Mouse (Mus musculus): ENCODE results near the gene Sulf2.

Gene Sulf2

DNA sequence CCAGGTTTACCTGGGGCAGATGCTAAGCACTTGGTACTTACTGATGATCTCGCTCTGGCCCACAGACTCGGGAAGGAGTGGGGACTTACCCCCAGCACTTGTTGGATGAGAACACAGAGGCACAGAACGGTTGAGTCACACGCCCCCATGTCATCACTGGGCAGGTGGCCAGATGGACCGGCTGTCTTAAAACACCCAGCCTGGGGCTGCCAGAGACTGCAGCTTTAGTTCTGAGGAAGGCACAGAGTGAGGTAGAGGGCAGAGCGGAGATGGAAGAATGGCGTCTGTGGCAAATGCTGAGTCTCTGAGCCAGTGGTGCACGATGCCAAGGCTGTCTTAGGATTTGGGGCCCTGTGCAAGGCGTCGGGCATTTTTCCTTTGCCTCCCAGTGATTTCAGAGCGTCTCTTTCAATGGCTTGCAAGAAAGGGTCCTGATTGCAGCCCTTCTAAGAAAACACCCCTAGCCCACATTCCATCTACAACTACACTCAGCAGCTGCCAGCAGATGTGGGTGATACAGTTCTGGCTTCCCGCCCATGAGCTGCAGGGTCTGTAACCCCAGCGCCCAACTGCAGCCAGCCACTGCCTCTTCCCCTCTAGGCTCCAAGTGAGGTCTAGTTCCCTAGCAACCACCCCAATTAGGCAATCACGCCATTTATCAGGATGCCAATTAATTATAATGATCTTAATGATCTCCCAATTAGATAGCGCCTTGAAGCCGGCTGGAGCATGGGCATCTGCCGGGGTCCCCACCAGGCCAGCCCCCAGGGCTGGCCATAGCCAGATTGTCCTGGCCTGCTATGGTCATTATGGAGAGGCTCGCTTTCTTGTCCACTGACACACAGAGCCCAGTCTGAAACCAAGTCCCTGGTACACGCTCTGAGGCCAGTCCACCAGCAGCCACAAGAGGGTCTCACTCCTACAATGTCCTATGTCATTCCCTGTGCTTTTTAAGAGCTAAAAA, 3.7 kb downstream of the Sulf2 start:
- in situ Hi-C loops (cut with MboI; ENCODE audit: unreplicated experiment in 2 of 2): no loop called here

DNA sequence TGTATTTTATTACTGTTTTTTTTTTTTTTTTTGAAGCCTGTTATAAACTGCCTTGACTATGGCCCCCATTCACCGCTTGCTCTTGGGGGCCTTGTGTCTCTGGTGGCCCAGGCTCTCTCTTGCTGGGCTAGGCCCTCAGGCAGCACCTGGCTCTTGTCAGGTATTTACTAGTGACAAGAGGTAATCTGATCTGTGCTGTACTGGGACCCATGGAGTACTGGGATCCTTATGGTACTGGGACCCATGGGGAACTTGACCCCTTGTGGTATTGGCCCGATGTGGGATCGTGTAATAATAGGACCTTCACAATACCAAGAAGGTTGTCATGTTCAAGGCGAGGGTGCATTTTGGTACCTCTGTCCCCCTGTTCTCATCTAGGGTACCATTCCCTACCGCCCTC, 4.9 kb downstream of the Sulf2 start:
- in situ Hi-C loops (cut with MboI; ENCODE audit: unreplicated experiment in 2 of 2): no loop called here

DNA sequence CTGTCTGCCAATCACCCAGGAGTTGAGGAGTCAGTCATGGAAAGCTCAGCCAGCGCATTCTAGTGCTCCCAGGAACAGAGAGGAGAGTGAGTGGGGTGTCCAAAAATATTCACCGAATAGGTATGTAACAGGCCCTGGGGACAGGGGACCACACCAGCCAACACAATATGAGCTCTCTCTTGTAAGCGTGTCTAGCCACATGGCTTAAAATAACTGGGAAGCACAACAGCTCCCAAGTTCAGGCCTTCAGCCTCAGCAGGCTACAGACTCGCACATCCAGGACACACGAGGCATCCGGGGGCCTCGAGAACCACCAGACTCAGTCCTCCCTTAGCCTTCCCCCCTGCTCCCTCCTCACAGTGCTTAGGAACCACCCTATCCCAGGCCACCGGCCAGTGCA, 6.0 kb downstream of the Sulf2 start:
- in situ Hi-C loops (cut with MboI; ENCODE audit: unreplicated experiment in 2 of 2): no loop called here

DNA sequence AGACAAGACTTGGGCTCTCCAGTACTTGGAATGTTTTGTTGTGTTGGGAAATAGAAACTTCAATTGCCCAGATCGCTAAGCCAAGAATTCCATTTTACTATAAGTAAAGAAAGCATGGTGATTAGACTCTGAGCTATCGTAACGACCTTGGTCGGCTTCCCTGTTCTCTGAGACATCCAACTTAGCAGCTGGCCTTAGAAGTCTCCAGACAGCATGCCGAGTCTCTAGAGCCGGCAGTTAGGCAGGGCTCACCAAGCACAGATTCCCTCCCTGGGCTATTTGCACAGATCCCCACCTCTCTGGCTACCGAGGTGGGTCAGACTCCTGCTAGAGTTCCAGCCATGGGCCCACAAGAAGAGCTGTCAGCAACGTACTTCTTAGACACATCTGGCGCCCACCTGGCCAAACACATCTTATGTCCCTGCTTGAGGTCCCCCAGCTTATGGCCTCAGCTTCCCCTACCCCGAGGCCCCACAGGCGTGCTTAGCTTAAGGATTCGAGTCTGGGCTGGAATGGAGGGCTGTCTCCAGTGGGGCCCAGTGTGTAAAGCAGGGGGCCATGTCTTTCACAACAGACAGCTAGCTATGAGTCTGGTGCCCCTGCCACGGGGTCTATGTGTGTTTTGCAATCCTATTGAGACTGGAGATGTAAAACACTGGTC, 6.7 kb downstream of the Sulf2 start:
- in situ Hi-C loops (cut with MboI; ENCODE audit: unreplicated experiment in 2 of 2): no loop called here

DNA sequence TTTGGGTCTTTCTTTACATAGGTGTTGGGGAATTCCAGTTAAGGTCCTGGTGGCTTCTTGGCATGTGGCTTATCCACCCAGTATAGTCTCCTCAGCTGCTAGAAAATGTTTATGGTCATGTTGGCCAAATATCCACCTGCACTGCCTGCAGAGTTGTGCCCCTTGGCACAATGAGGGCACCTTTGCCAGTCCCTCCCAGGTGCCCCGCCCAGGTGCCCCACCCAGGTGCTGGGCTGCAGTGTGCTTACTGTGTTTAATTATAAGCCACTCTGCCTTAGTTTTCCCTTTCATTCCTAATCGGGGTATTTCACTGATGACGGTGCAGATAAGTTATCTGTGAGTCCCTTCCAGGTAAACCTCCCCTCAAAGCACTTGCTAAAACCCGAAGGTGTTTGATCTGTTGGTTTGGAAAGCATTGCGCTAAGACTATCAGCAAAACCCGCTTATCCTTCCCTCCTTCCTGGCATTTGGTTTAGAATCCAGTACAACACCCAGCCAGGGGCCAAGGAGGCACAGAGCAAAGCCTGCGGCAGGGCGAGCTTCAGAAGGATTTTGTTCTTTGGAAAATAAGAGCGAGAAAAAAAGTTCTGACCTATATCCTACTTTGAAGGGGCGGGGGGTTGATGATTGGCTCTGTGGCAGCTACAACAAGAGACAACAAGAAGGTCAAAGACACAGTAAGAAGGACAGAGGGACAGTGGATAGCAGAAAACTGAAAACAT, 7.4 kb downstream of the Sulf2 start:
- in situ Hi-C loops (cut with MboI; ENCODE audit: unreplicated experiment in 2 of 2): no loop called here

DNA sequence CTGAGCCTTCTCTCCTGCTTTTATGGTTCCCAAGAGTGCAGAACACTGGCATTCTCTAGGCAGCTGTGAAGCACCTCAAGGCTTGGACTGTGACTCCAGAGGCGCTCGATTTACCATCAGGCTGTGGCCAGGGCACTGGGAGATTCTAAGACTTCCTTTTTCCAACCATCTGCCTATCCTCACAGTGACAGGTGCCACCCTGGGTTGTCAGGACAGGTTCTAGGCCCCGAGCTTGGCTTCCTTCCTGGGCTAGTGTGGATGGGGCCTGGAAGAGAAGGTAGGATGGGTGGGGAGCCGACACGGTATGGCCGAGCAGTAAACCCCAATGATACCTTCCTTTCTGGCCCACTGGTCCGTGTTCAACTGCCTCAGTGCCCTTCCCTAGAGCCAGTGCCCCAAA, 9.0 kb downstream of the Sulf2 start:
- in situ Hi-C loops (cut with MboI; ENCODE audit: unreplicated experiment in 2 of 2): no loop called here

DNA sequence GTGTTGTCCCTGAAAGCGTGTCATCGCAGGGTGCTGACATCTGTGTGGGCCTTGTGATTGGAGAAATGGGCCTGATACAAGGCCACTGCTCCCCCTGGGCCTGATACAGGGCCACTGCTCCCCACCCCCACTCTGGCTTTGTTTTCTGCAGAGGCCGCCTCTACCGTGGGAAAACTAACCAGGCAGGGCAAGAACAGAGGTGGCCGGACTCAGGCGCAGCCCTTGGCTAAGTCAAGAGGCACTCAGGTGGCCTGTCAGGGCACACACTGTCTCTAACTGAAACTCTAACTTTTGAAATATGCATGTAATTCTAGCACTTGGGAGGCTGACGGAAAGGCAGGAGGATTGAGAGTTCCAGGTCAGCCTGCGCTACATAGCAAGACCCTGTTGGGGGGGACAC, 10.4 kb downstream of the Sulf2 start:
- in situ Hi-C loops (cut with MboI; ENCODE audit: unreplicated experiment in 2 of 2): no loop called here

DNA sequence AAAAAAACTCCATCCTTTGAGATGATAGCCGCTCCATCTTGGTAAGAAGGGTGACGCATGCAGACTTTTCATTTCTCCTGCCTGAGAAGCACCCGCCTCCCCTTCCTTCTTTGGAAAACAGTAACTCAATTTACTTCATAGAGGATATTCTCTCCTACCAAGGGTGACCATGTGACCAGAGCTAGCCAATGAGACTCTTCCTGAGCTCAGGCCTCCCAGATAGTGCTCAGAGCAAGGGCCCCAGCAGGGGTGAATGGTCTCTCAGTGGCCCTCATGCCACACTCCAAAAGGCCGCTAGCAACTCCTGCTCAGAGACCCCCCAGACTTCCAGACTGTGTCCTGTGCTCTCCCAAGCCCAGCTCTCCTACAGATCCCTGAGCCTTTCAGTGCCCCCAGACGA, 11.6 kb downstream of the Sulf2 start:
- in situ Hi-C loops (cut with MboI; ENCODE audit: unreplicated experiment in 2 of 2): no loop called here

DNA sequence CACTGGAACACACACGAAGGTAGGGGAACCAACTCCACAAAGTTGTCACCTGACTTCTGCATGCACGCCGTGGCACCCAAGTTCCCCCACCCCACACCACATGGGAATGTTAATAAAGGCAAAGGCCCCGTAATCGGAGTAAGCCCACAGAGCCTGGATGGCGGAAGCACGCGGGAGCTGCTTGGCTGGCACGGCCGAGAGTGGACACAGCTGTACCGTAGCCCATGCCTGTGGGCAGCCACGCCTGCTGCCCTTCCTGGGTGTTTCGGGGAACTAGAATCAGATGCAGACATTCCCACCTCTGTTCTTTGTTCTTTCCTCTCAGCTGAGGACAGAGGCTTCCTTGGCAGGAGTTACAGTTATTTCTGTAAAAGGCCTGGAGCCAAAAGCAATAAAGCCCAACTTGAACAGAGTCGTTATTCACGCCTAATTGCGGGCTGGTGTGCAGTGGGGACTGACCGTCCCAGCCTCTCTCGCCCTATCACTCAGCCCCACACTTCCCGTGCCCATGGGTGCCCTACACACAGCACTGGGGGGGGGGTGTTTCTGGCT, 12.8 kb downstream of the Sulf2 start:
- in situ Hi-C loops (cut with MboI; ENCODE audit: unreplicated experiment in 2 of 2): no loop called here

DNA sequence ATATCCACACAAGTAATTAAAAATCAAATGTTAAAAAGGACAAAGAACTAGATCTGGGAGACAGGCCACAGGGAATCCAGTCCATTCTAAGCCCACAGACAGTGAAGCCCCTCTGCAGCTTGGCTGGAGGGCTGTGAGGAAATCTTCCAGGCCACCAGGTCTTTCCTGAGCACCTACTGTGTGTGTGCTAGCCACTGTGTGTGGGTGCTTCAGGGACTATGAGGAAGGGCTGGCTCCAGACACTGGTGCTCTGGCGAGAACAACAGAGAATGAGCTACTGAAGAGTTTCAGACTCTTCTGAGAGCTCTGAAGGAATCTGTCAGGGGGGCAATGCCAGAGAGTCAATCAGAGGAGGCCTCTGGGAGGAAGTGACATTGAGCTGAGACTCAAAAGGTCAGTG, 13.6 kb downstream of the Sulf2 start:
- in situ Hi-C loops (cut with MboI; ENCODE audit: unreplicated experiment in 2 of 2): no loop called here

DNA sequence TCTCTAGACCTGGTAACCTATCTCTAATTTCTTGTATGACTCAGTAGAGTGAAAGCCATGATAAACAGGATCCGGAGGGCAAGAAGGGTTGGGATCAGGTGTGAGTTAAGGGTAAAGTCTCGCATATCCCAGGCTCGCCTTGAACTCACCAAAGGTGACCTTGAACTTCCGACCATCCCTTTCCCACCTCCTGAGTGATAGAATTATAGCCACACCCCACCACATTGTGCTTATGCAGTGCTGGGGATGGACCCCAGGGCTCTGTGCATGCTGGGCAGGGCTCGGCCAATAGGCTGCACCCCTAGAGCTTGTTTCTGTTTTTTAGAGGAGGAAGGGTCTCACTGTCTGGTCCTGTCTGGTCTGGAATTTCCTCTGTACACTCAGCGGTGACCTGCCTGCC, 14.4 kb downstream of the Sulf2 start:
- in situ Hi-C loops (cut with MboI; ENCODE audit: unreplicated experiment in 2 of 2): no loop called here

DNA sequence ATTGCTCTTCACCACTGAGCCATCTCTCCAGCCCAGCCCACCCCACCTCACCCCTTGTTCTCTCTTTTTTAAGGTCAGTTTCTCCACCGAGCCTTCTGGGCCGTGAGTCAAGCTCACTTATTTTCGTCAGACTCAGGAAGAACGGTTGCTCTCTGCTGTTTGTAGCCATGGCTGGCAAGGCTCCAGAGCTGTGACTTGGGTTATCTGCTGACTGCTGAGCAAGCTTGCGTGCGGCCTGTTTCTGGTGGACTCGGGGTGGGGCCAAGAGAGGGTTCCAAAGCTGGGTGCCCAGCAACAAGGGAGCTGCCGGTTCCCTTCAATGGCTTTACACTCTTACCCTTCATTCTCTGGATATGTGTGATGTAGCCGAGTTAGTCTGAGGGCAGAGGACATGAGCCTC, 15.0 kb downstream of the Sulf2 start:
- in situ Hi-C loops (cut with MboI; ENCODE audit: unreplicated experiment in 2 of 2): no loop called here

DNA sequence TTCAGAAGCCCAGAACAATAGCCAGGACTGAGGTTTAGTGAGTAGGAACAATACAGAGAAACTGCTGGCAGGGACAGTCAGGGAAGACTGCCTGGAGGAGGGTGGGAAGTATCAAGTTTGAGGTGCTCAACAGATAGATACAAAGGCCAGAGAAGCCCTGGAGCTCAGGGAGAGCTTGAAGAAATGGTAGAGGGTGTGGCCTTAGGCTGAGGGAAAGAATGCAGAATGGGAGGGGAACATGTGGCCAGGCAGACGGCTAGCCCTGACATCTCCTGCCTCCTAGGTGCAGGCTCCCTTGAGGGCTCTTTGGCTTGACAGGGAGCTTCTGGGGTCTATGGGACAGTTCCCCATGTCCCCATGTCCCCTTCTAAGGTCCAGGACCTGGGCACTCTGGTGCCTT, 17.2 kb downstream of the Sulf2 start:
- in situ Hi-C loops (cut with MboI; ENCODE audit: unreplicated experiment in 2 of 2): no loop called here

DNA sequence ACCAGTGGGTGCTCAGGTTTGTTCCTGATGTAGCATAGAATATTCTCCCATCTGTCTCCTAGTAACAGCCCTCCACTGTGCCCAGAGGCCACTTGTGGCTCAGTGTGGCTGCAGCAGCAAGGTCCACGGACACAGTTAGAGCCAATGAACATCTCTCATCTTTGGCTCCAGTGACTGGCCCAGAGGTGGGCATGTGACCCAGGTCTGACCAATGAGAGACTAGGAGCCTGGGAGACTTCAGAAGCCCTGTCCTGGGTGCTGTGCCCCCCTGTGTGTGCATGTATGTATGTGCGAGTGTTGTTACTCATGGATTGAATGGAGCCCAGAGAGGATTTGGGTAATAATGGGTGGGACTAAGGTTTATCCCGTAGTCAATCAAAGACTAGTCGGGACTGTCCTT, 18.0 kb downstream of the Sulf2 start:
- in situ Hi-C loops (cut with MboI; ENCODE audit: unreplicated experiment in 2 of 2): no loop called here

DNA sequence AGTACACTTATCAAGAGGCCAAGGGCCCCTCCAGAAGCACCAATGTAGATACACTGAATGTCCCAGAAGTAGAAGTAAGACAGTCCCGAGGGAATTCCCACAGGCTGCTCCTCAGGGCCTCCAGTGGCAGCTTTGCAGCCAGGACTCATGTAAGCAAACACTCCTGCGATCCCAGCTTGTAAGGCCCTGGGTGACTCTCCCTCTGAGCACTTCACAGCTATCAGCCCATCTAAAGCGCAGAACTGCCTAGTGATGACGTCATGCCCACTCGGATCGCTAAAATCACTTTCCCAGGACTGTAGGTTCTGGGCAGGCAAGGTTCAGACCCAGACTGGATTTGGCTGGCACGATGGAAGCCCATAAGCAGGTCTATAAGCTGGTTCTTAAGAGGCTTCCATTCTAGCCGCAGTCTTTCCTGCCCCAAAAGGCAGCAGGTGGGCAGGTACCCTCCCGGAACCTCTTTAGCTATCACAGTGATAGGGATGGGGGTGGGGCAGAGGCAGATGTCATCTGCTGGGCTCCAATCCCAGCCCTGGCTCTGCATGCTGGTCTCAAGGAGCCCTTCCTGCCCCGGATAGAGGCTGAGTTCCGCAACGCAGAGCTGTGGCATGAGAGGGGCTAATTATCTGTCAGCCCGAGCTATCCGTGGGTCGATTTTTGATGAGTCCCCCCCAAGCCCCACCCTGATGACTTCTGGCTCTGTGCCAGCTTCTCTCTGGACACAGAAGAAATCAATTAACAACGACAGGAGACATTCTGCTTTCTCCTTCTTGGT, 19.6 kb downstream of the Sulf2 start:
- in situ Hi-C loops (cut with MboI; ENCODE audit: unreplicated experiment in 2 of 2): no loop called here

DNA sequence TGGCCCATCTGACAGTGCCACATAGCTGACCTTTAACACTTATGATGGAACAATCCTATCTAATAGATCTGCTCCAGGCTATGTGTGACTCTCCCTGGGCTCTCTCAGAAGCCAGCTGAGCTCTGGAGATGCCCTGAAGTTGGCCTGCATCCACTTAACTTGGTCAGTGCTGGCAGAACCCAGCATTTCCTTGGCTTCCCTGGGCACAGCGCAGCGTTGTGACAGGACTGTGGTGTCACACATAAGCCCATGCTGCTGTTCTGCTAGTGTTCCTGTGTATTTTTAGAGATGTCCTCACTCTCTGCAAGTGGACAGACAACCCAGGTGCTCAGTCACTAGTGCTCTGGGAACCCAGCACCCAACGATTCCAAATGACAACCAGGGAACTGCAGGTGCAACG, 26.7 kb downstream of the Sulf2 start:
- in situ Hi-C loops (cut with MboI; ENCODE audit: unreplicated experiment in 2 of 2): no loop called here

DNA sequence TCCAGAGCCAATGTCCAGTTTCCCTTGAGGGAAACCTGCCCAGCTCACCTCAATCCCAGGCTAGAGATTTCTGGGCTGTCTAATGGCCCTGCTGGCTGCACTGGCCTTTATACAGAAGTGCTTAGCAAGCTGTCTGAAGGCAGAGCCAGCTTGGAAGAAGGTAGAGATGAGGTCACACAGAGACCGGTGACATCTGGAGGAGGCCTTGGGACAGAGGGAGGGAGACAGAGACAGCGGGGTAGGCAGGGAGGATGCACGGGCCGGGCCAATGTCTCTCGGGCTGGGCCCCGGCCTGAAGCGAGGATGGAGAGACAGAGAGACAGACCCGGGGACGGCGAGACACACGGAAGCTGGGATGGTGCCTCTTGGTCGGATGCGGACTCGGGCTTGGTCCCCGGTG, 27.4 kb downstream of the Sulf2 start:
- in situ Hi-C loops (cut with MboI; ENCODE audit: unreplicated experiment in 2 of 2): no loop called here

DNA sequence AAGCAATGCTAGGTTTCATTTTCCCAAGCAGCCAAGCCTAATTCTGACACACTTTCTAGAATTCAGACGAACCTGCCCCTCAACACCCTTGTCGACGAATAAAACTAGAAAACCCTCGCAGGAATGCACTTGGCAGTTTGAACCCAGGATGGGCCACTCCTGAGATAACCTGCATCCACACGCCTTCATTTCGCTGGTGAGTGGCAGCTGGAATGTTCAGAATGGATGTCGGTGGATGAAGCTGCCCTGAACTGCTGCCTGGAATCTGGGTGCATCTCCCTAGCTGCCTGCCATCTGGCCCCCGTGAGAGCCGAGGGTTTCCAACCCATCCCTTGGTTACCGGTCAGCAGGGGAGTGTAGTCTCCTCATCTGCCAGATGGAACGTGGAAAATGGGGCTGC, 29.1 kb downstream of the Sulf2 start:
- in situ Hi-C loops (cut with MboI; ENCODE audit: unreplicated experiment in 2 of 2): no loop called here

DNA sequence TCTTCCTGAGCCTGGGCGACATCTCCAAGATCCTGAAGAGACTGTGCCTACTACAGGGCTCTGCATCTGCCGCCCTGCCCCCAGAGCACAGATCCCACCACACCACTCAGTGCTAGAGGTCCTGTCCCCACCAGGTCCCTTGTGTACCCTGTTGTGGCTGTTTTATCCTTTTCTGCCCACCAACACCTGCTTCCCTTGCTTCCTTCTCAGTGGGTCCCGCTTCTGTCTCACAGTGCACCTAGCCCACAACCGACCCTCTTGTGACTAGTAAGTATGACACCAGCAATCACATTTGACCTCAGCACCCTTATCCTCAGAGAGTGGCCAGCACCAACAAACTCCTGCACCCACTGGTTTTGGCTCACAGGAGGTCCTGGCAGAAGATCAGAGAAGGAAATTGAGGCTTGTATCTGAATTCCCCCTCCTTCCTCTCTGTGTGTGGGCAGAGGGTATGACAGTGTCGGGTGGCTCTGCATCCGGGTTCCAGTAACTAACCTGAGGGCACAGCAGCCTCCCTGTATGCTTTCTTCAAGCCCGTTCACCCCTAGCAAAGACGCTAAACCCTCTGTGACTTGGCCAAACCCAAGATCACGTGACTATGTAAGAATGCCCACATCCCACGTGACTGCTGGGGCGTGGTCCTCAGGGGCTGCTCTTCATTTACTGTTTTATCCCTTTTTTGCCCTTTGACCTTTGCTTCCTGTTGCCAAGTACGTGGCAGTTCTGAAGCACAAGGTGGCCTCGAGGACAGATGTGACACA, 29.8 kb downstream of the Sulf2 start:
- in situ Hi-C loops (cut with MboI; ENCODE audit: unreplicated experiment in 2 of 2): no loop called here

DNA sequence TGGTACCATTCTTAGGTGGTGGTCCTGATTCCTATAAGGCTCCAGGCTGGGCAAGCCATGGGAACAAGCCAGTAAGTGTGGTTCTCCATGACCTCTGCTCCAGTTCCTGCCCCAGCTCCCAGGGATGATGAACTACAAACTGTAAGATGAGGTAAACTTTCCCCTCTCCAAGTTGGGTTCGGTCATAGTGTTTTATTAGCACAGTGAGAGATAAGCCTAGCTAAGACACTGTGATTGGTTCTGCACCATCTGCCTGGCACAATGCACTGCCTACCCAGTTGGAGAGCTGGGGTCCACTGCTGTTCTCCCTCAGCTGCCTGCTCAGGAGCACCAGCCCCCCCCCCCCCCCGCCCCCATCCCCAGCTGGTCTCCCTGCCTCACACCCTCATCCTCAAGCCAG, 30.4 kb downstream of the Sulf2 start:
- in situ Hi-C loops (cut with MboI; ENCODE audit: unreplicated experiment in 2 of 2): no loop called here
